Mouse (Mus musculus): ENCODE results near the gene Enox1.

DNA sequence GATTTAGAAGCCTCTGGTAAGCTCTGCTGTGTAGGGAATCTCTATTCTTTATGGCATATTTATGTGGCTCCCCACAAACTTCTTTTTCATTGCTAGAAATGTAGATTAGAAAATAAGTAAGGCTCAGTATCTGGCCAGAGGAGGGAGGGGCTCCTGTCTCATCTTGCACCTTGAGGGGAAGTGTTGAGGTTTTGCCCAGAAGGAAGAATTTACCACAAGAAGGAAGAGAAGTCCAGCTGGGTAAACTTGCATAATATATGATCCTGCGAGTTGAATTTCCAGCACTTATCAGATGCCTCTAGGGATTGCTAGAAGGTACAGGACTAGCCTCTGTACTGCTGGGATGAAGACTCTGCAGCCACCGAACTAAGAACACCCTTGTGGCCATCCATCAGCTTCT, 259.8 kb downstream of the Enox1 start:
- TF ChIP-seq POLR2A (IDR thresholded peaks at IDR 0.05; ENCODE audit: insufficient read length, low read depth) (no peak), REST (IDR thresholded peaks at IDR 0.05; ENCODE audit: insufficient read depth, insufficient read length) (no peak), POLR2AphosphoS2 (IDR thresholded peaks at IDR 0.05; ENCODE audit: insufficient read length, low read depth) (no peak), TCF12 (IDR thresholded peaks at IDR 0.05; ENCODE audit: insufficient read depth, poor library complexity, severe bottlenecking) (peak; percentile 19), SRF (IDR thresholded peaks at IDR 0.05; ENCODE audit: control insufficient read depth, insufficient read length, low read depth) (no peak), MAX (IDR thresholded peaks at IDR 0.05; ENCODE audit: low read depth) (no peak), CEBPB (IDR thresholded peaks at IDR 0.05; ENCODE audit: insufficient read depth, poor library complexity, severe bottlenecking) (0 out of 2 replicates have a peak, but pooled peaks have one; percentile 34), E2F4 (IDR thresholded peaks at IDR 0.05; ENCODE audit: insufficient read depth) (no peak), USF1 (IDR thresholded peaks at IDR 0.05; ENCODE audit: low read depth) (no peak)

All from myocyte (in vitro differentiated cells).